Mouse (Mus musculus) CD4-positive, CD25-positive, alpha-beta regulatory T cell (primary cell): Measurements from ENCODE around the gene Uqcc3. TPM values are rescaled to one million over a fixed set of nuclear protein-coding genes. Genes with fewer than 3 reads are reported as not detected.

Experiments used
- polyA plus RNA-seq: library from polyadenylated mRNA; unstranded; fragments of 100-300 nt; shearing (Covaris generic); gene quantifications from one replicate; pipeline ENCODE4 v1.2.1, GENCODE M21; 2017

Uqcc3 gene
- polyA plus RNA-seq, result 77.7 TPM

GRCm38 (mm10) chr19:8880311-8881033 lies at the start of gene Uqcc3:
Uqcc3 (minus strand) TSS chr19:8880923.

GRCm38 (mm10) chr19:8929224-8930088 lies 48.7 kb upstream of the Uqcc3 start, which contains the start of the genes Rom1 and Eml3:
Rom1 (minus strand) TSS chr19:8929356.
Eml3 (plus strand) TSS chr19:8929552.

GRCm38 (mm10) chr19:8920073-8920736 lies 39.5 kb upstream of the Uqcc3 start, which contains the start of gene B3gat3:
B3gat3 (plus strand) TSS chr19:8920374.

GRCm38 (mm10) chr19:8897865-8898495 lies 17.3 kb upstream of the Uqcc3 start, which contains the start of gene Ganab:
Ganab (plus strand) TSS chr19:8898071.

GRCm38 (mm10) chr19:8892829-8893766 lies 12.4 kb upstream of the Uqcc3 start, which contains the start of gene Ints5:
Ints5 (plus strand) TSS chr19:8893005.

GRCm38 (mm10) chr19:8888511-8889385 lies 8.0 kb upstream of the Uqcc3 start, which contains the start of the genes 1810009A15Rik and Gm49416:
1810009A15Rik (plus strand) TSS chr19:8888853.
Gm49416 (plus strand) TSS chr19:8888926.

GRCm38 (mm10) chr19:8883616-8884015 lies 2.9 kb upstream of the Uqcc3 start, which contains the start of the genes Lbhd1 and Gm49403:
Lbhd1 (plus strand) TSS chr19:8883732.
Gm49403 (plus strand) TSS chr19:8883930.

GRCm38 (mm10) chr19:8871267-8872186 lies 9.2 kb downstream of the Uqcc3 start, which contains the start of gene Ubxn1:
Ubxn1 (plus strand) TSS chr19:8871496.

GRCm38 (mm10) chr19:8850402-8850901 lies 30.3 kb downstream of the Uqcc3 start, which contains the start of gene Lrrn4cl:
Lrrn4cl (plus strand) TSS chr19:8850768.

GRCm38 (mm10) chr19:8839103-8839907 lies 41.4 kb downstream of the Uqcc3 start, which contains the start of gene Gng3:
Gng3 (minus strand) TSS chr19:8839194.

GRCm38 (mm10) chr19:8837251-8837791 lies 43.4 kb downstream of the Uqcc3 start, which contains the start of gene Bscl2:
Bscl2 (plus strand) TSS chr19:8837467.

Other genes starting within 250 kb of the Uqcc3 start
- gene Chrm1, start 217.1 kb downstream of the Uqcc3 start, polyA plus RNA-seq, result not detected
- 136 TPM for gene Slc3a2, start 157.6 kb downstream of the Uqcc3 start, polyA plus RNA-seq
- gene Wdr74, start 145.1 kb downstream of the Uqcc3 start, polyA plus RNA-seq, result 83.3 TPM
- 1.5 TPM for gene 1700092M07Rik, start 140.2 kb downstream of the Uqcc3 start, polyA plus RNA-seq
- 164 TPM for gene Stx5a, start 139.5 kb downstream of the Uqcc3 start, polyA plus RNA-seq
- gene Nxf1, start 123.8 kb downstream of the Uqcc3 start, polyA plus RNA-seq, result 263 TPM
- 104 TPM for gene Tmem223, start 109.9 kb downstream of the Uqcc3 start, polyA plus RNA-seq
- 161 TPM for gene Tmem179b, start 106.5 kb downstream of the Uqcc3 start, polyA plus RNA-seq
- gene Taf6l, start 94.5 kb downstream of the Uqcc3 start, polyA plus RNA-seq, result 18.0 TPM
- gene Polr2g, start 82.3 kb downstream of the Uqcc3 start, polyA plus RNA-seq, result 150 TPM
- 1.6 TPM for gene Zbtb3, start 78.4 kb downstream of the Uqcc3 start, polyA plus RNA-seq
- 39.7 TPM for gene Ttc9c, start 61.6 kb downstream of the Uqcc3 start, polyA plus RNA-seq
- gene Hnrnpul2, start 60.9 kb downstream of the Uqcc3 start, polyA plus RNA-seq, result 13.3 TPM
- 1.7 TPM for gene AC129217.1, start 51.1 kb downstream of the Uqcc3 start, polyA plus RNA-seq
- gene Bscl2, start 43.5 kb downstream of the Uqcc3 start, polyA plus RNA-seq, result 86.8 TPM
- 0.13 TPM for gene Gng3, start 41.7 kb downstream of the Uqcc3 start, polyA plus RNA-seq
- 0.12 TPM for gene Lrrn4cl, start 30.2 kb downstream of the Uqcc3 start, polyA plus RNA-seq
- gene Ubxn1, start 9.4 kb downstream of the Uqcc3 start, polyA plus RNA-seq, result 169 TPM
- gene Lbhd1, start 2.8 kb upstream of the Uqcc3 start, polyA plus RNA-seq, result 85.0 TPM
- not detected for gene Gm49403, start 3.0 kb upstream of the Uqcc3 start, polyA plus RNA-seq
- 54.2 TPM for gene 1810009A15Rik, start 7.9 kb upstream of the Uqcc3 start, polyA plus RNA-seq
- not detected for gene Gm49416, start 8.0 kb upstream of the Uqcc3 start, polyA plus RNA-seq
- 36.7 TPM for gene Ints5, start 12.1 kb upstream of the Uqcc3 start, polyA plus RNA-seq
- 119 TPM for gene Ganab, start 17.1 kb upstream of the Uqcc3 start, polyA plus RNA-seq
- 57.2 TPM for gene B3gat3, start 39.5 kb upstream of the Uqcc3 start, polyA plus RNA-seq
- 7.8 TPM for gene Rom1, start 48.4 kb upstream of the Uqcc3 start, polyA plus RNA-seq
- 86.7 TPM for gene Eml3, start 48.6 kb upstream of the Uqcc3 start, polyA plus RNA-seq
- 250 TPM for gene Mta2, start 61.0 kb upstream of the Uqcc3 start, polyA plus RNA-seq
- gene Tut1, start 72.9 kb upstream of the Uqcc3 start, polyA plus RNA-seq, result 38.1 TPM
- gene Eef1g, start 86.1 kb upstream of the Uqcc3 start, polyA plus RNA-seq, result 294 TPM
- 46.1 TPM for gene Ahnak, start 108.4 kb upstream of the Uqcc3 start, polyA plus RNA-seq
- not detected for gene Scgb1a1, start 207.0 kb upstream of the Uqcc3 start, polyA plus RNA-seq